Mouse (Mus musculus) 3134 (cell line): Measurements from ENCODE around the gene Abcg2.
"Not testable (repeated sequence)": the region's sequence is repeated elsewhere in the genome, so short reads cannot be mapped to it uniquely, and the experiment has no call there.

ENCODE experiments used
- DNase-seq: peaks from one replicate; pipeline ENCODE4 v3.0.0-alpha.2; 2011; ENCODE audit warnings: low spot score; ENCODE audit not compliant: insufficient read length; ENCODE audit errors: extremely low read depth

The Abcg2 gene

GRCm38 (mm10) chr6:58584223-58584622, at the start of gene Abcg2:
Gene Abcg2, plus strand, starts transcription at chr6:58584523.
- not testable (repeated sequence) for DNase-seq

GRCm38 (mm10) chr6:58540263-58540662, 44.1 kb upstream of the Abcg2 start:
- not testable (repeated sequence) for DNase-seq

GRCm38 (mm10) chr6:58542852-58543251, 41.5 kb upstream of the Abcg2 start:
- not testable (repeated sequence) for DNase-seq

- not testable (repeated sequence) for DNase-seq
These were observed 39.4 kb upstream of the Abcg2 start for GRCm38 (mm10) chr6:58544971-58545370.

GRCm38 (mm10) chr6:58546050-58546449, 38.3 kb upstream of the Abcg2 start:
- DNase-seq: not testable (repeated sequence)

- DNase-seq: no peak
These were observed 37.5 kb upstream of the Abcg2 start for GRCm38 (mm10) chr6:58546816-58547215.

- DNase-seq: not testable (repeated sequence)
These were observed 30.5 kb upstream of the Abcg2 start for GRCm38 (mm10) chr6:58553812-58554211.

- DNase-seq: not testable (repeated sequence)
These were observed 9.9 kb downstream of the Abcg2 start for GRCm38 (mm10) chr6:58593987-58594844.

- not testable (repeated sequence) for DNase-seq
These were observed 11.4 kb downstream of the Abcg2 start for GRCm38 (mm10) chr6:58595639-58596293.

GRCm38 (mm10) chr6:58596294-58596653, 12.0 kb downstream of the Abcg2 start:
- peak; percentile 48 for DNase-seq

GRCm38 (mm10) chr6:58602119-58602518, 17.8 kb downstream of the Abcg2 start:
- DNase-seq: peak; percentile 59

- DNase-seq: not testable (repeated sequence)
These were observed 18.7 kb downstream of the Abcg2 start for GRCm38 (mm10) chr6:58602991-58603390.

- not testable (repeated sequence) for DNase-seq
These were observed 19.3 kb downstream of the Abcg2 start for GRCm38 (mm10) chr6:58603485-58604090.

GRCm38 (mm10) chr6:58606642-58607041, 22.3 kb downstream of the Abcg2 start:
- no peak for DNase-seq

- no peak for DNase-seq
These were observed 24.1 kb downstream of the Abcg2 start for GRCm38 (mm10) chr6:58608422-58608821.

GRCm38 (mm10) chr6:58609919-58610759, 25.8 kb downstream of the Abcg2 start:
- DNase-seq: no peak

- no peak for DNase-seq
These were observed 26.7 kb downstream of the Abcg2 start for GRCm38 (mm10) chr6:58610760-58611654.

GRCm38 (mm10) chr6:58624126-58624525, 39.8 kb downstream of the Abcg2 start:
- no peak for DNase-seq

GRCm38 (mm10) chr6:58629238-58629637, 44.9 kb downstream of the Abcg2 start:
- DNase-seq: no peak
